Mouse (Mus musculus) liver, postnatal 0 days (tissue): ENCODE measurements around the gene Lnx2.

Experiments
- CTCF ChIP-seq: sonication (generic); IDR thresholded peaks from 2 replicates; pipeline ENCODE4 v1.5.1; 2016; ENCODE audit warnings: antibody characterized with exemption, low read depth
- EP300 ChIP-seq: IDR thresholded peaks from 2 replicates; pipeline ENCODE4 v1.6.1; 2016; ENCODE audit warnings: antibody characterized with exemption, low read depth, mild to moderate bottlenecking

- no peak for TF ChIP-seq CTCF
- TF ChIP-seq EP300: no peak
Observed at GRCm38 (mm10) chr5:147015191-147015590, 61.2 kb downstream of the Lnx2 start.
